ENCODE assay signal across 31 mouse cellular contexts in genomic region chr9:89294121-89294520, GRCm38 (mm10).
"Had no signal": no experiment of that assay in that cellular context is flagged by ENCODE, and none has a peak within 500 bp of the region (broad histone marks: within the 10 kb centered on the region; RNA-seq: fewer than 3 reads in every experiment).

No protein-coding gene starts in this region.

- H3K4me3 ChIP-seq: left cerebral cortex, adult 2 months; limb, embryonic 10.5 days; limb, embryonic 12.5 days; limb, embryonic 13.5 days; limb, embryonic 15.5 days; liver, embryonic 12.5 days; liver, embryonic 13.5 days; liver, embryonic 15.5 days; lung, embryonic 15.5 days; megakaryocyte, embryonic 14.5 days; midbrain, embryonic 10.5 days; midbrain, embryonic 12.5 days; midbrain, embryonic 13.5 days; midbrain, embryonic 15.5 days; myocyte had no signal

- H3K27ac ChIP-seq: left cerebral cortex, adult 2 months; limb, embryonic 10.5 days; limb, embryonic 12.5 days; limb, embryonic 13.5 days; limb, embryonic 15.5 days; liver, embryonic 12.5 days; liver, embryonic 13.5 days; liver, embryonic 14.5 days; liver, embryonic 15.5 days; lung, embryonic 15.5 days; macrophage; midbrain, embryonic 10.5 days; midbrain, embryonic 12.5 days; midbrain, embryonic 13.5 days; midbrain, embryonic 15.5 days had no signal

- H3K4me2 ChIP-seq: limb, embryonic 12.5 days; limb, embryonic 13.5 days; limb, embryonic 15.5 days; liver, embryonic 11.5 days; liver, embryonic 12.5 days; liver, embryonic 13.5 days; liver, embryonic 15.5 days; lung, embryonic 14.5 days; lung, embryonic 15.5 days; midbrain, embryonic 11.5 days; midbrain, embryonic 12.5 days; midbrain, embryonic 13.5 days; midbrain, embryonic 15.5 days had no signal

- H3K9ac ChIP-seq: limb, embryonic 12.5 days; limb, embryonic 13.5 days; limb, embryonic 15.5 days; liver, embryonic 12.5 days; liver, embryonic 13.5 days; liver, embryonic 14.5 days; liver, embryonic 15.5 days; liver, postnatal 0 days; lung, embryonic 14.5 days; lung, embryonic 15.5 days; midbrain, embryonic 12.5 days; midbrain, embryonic 13.5 days; midbrain, embryonic 15.5 days had no signal

- H3K4me1 ChIP-seq: limb, embryonic 10.5 days; limb, embryonic 12.5 days; limb, embryonic 13.5 days; limb, embryonic 15.5 days; liver, embryonic 12.5 days; liver, embryonic 13.5 days; liver, embryonic 15.5 days; lung, embryonic 15.5 days; megakaryocyte, embryonic 14.5 days; midbrain, embryonic 10.5 days; midbrain, embryonic 12.5 days; midbrain, embryonic 13.5 days; midbrain, embryonic 15.5 days had no signal

- H3K9me3 ChIP-seq: limb, embryonic 10.5 days; limb, embryonic 12.5 days; limb, embryonic 13.5 days; limb, embryonic 15.5 days; liver, embryonic 12.5 days; liver, embryonic 13.5 days; liver, embryonic 15.5 days; lung, embryonic 15.5 days; megakaryocyte, embryonic 14.5 days; midbrain, embryonic 10.5 days; midbrain, embryonic 12.5 days; midbrain, embryonic 13.5 days; midbrain, embryonic 15.5 days had no signal

- DNase-seq: left cerebral cortex, postnatal 4 days; liver; liver, embryonic 13.5 days; liver, postnatal 0 days; lung, adult 18-20 months; lung, adult 2 months; lung, embryonic 14.5 days; lung, postnatal 10 days; lung, postnatal 14 days; lung, postnatal 36 days; lung, postnatal 4 days; midbrain, embryonic 14.5 days had no signal

- H3K36me3 ChIP-seq: limb, embryonic 10.5 days; limb, embryonic 12.5 days; limb, embryonic 13.5 days; limb, embryonic 15.5 days; liver, embryonic 12.5 days; liver, embryonic 13.5 days; liver, embryonic 15.5 days; lung, embryonic 15.5 days; midbrain, embryonic 10.5 days; midbrain, embryonic 12.5 days; midbrain, embryonic 13.5 days; midbrain, embryonic 15.5 days had no signal

- ATAC-seq: liver, embryonic 12.5 days; liver, postnatal 0 days; lung, postnatal 0 days; midbrain, embryonic 13.5 days; midbrain, embryonic 15.5 days had no signal

- H3K27me3 ChIP-seq: limb, embryonic 12.5 days; limb, embryonic 13.5 days; limb, embryonic 15.5 days; liver, embryonic 12.5 days; liver, embryonic 13.5 days; liver, embryonic 15.5 days; lung, embryonic 15.5 days; megakaryocyte, embryonic 14.5 days; midbrain, embryonic 12.5 days; midbrain, embryonic 13.5 days; midbrain, embryonic 15.5 days had no signal
